Mouse (Mus musculus) liver, embryonic 15.5 days (tissue): Measurements from ENCODE around the gene Proser1. TPM values are rescaled to one million over a fixed set of nuclear protein-coding genes. Genes with fewer than 3 reads are reported as not detected.

Experiments used
- ATAC-seq: fragments of 200-750 bp; cut with Nextera tagmentation; 2 replicates; pipeline ENCODE4 v1.8.0; 2017; ENCODE audit warnings: moderate number of reproducible peaks, mild to moderate bottlenecking, moderate library complexity; ENCODE audit not compliant: insufficient read depth
- H3K27ac ChIP-seq: fragments of 300-500 bp; sonication (generic); replicated peaks from 2 replicates; pipeline ENCODE4 v1.5.1; 2015; ENCODE audit warnings: mild to moderate bottlenecking, inconsistent platforms
- H3K27me3 ChIP-seq: fragments of 300-500 bp; sonication (generic); 2 replicates; pipeline ENCODE4 v1.6.1; 2015; ENCODE audit warnings: mild to moderate bottlenecking, inconsistent platforms
- H3K36me3 ChIP-seq: fragments of 300-500 bp; sonication (generic); replicated peaks from 2 replicates; pipeline ENCODE4 v1.6.1; 2015; ENCODE audit warnings: moderate library complexity, mild to moderate bottlenecking, inconsistent platforms
- H3K4me1 ChIP-seq: fragments of 300-500 bp; sonication (generic); replicated peaks from 2 replicates; pipeline ENCODE4 v1.6.1; 2015; ENCODE audit warnings: inconsistent platforms
- H3K4me2 ChIP-seq: fragments of 300-500 bp; sonication (generic); 2 replicates; pipeline ENCODE4 v1.6.1; 2015; ENCODE audit warnings: moderate library complexity, mild to moderate bottlenecking, inconsistent platforms
- H3K4me3 ChIP-seq: fragments of 300-500 bp; sonication (generic); replicated peaks from 2 replicates; pipeline ENCODE4 v1.5.1; 2015; ENCODE audit warnings: mild to moderate bottlenecking, inconsistent platforms
- H3K9ac ChIP-seq: fragments of 300-500 bp; sonication (generic); 2 replicates; pipeline ENCODE4 v1.6.1; 2015; ENCODE audit warnings: moderate library complexity, mild to moderate bottlenecking, inconsistent platforms
- H3K9me3 ChIP-seq: fragments of 300-500 bp; sonication (generic); replicated peaks from 2 replicates; pipeline ENCODE4 v1.6.1; 2016; ENCODE audit warnings: inconsistent platforms
- WGBS: fragments of 180-500 bp; shearing (Covaris S2); methylation state at CpG from one replicate; pipeline ENCODE4 v1.1.7; 2015; ENCODE audit warnings: mixed read lengths; ENCODE audit not compliant: insufficient replicate concordance; 5-methylcytosine and 5-hydroxymethylcytosine counted together
- polyA plus RNA-seq: library from polyadenylated mRNA; unstranded; fragments of >200 nt; fragmentation: Nextera tagmentation; extraction: Ambion mirVana; gene quantifications from 2 replicates; pipeline ENCODE4 v1.2.1, GENCODE M21; 2015

Gene Proser1
- polyA plus RNA-seq, 1 experiment from 2014 or later, result 3.5 TPM

- Histone ChIP-seq H3K4me1 (no peaks in the 10 kb centered on the region), H3K9me3 (no peaks in the 10 kb centered on the region), H3K27me3 (no peaks in the 10 kb centered on the region), H3K4me3 (no peak overlapping the region), H3K36me3 (peaks cover 46% of the 10 kb centered on the region), H3K9ac (no peak overlapping the region), H3K27ac (no peak overlapping the region), H3K4me2 (no peak overlapping the region)
- 87% methylated on average over 11 of the region's 11 CpGs for WGBS
- no peak for ATAC-seq
Measured at GRCm38 (mm10) chr3:53450666-53451065, 12.8 kb upstream of the Proser1 start.

- H3K27ac ChIP-seq, result no peak overlapping the region
- no peak overlapping the region for H3K9ac ChIP-seq
- WGBS, result 82% methylated on average over 10 of the region's 10 CpGs
- no peaks in the 10 kb centered on the region for H3K9me3 ChIP-seq
- no peak overlapping the region for H3K4me3 ChIP-seq
- H3K4me1 ChIP-seq, result no peaks in the 10 kb centered on the region
- no peak overlapping the region for H3K4me2 ChIP-seq
- no peaks in the 10 kb centered on the region for H3K27me3 ChIP-seq
- no peak for ATAC-seq
- H3K36me3 ChIP-seq, result peaks cover 61% of the 10 kb centered on the region
Measured at GRCm38 (mm10) chr3:53452351-53452750, 11.1 kb upstream of the Proser1 start.

GRCm38 (mm10) chr3:53453346-53453745 lies 10.1 kb upstream of the Proser1 start:
- no peak for ATAC-seq
- Histone ChIP-seq H3K4me1 (no peaks in the 10 kb centered on the region), H3K4me3 (no peak overlapping the region), H3K9me3 (no peaks in the 10 kb centered on the region), H3K4me2 (no peak overlapping the region), H3K9ac (no peak overlapping the region), H3K27me3 (no peaks in the 10 kb centered on the region), H3K36me3 (peaks cover 68% of the 10 kb centered on the region), H3K27ac (no peak overlapping the region)
- WGBS, result 71% methylated on average over 7 of the region's 7 CpGs

GRCm38 (mm10) chr3:53454005-53454404 lies 9.5 kb upstream of the Proser1 start:
- Histone ChIP-seq H3K9ac (no peak overlapping the region), H3K27ac (no peak overlapping the region), H3K27me3 (no peaks in the 10 kb centered on the region), H3K4me2 (no peak overlapping the region), H3K4me1 (no peaks in the 10 kb centered on the region), H3K4me3 (no peak overlapping the region), H3K36me3 (peaks cover 71% of the 10 kb centered on the region), H3K9me3 (no peaks in the 10 kb centered on the region)
- 68% methylated on average over 6 of the region's 6 CpGs for WGBS
- ATAC-seq, result no peak

- Histone ChIP-seq H3K9ac (no peak overlapping the region), H3K27me3 (no peaks in the 10 kb centered on the region), H3K4me2 (no peak overlapping the region), H3K9me3 (no peaks in the 10 kb centered on the region), H3K4me3 (no peak overlapping the region), H3K4me1 (no peaks in the 10 kb centered on the region), H3K27ac (no peak overlapping the region), H3K36me3 (peaks cover 74% of the 10 kb centered on the region)
- ATAC-seq, result no peak
- 75% methylated on average over 6 of the region's 6 CpGs for WGBS
Measured at GRCm38 (mm10) chr3:53454561-53454960, 8.9 kb upstream of the Proser1 start.

- 67% methylated on average over 7 of the region's 7 CpGs for WGBS
- no peak for ATAC-seq
- H3K4me3 ChIP-seq, result no peak overlapping the region
- no peak overlapping the region for H3K4me2 ChIP-seq
- H3K36me3 ChIP-seq, result peaks cover 74% of the 10 kb centered on the region
- H3K4me1 ChIP-seq, result no peaks in the 10 kb centered on the region; the same call in 1 of the 2 replicates
- H3K27me3 ChIP-seq, result no peaks in the 10 kb centered on the region
- no peaks in the 10 kb centered on the region for H3K9me3 ChIP-seq
- no peak overlapping the region for H3K27ac ChIP-seq
- H3K9ac ChIP-seq, result no peak overlapping the region
Measured at GRCm38 (mm10) chr3:53454984-53455383, 8.5 kb upstream of the Proser1 start.

GRCm38 (mm10) chr3:53457750-53458149 lies 5.7 kb upstream of the Proser1 start:
- Histone ChIP-seq H3K4me2 (no peak overlapping the region), H3K27me3 (no peaks in the 10 kb centered on the region), H3K9me3 (no peaks in the 10 kb centered on the region), H3K9ac (no peak overlapping the region), H3K36me3 (peaks cover 61% of the 10 kb centered on the region), H3K4me1 (peaks cover 8% of the 10 kb centered on the region), H3K27ac (no peak overlapping the region), H3K4me3 (no peak overlapping the region)
- WGBS, result 73% methylated on average over 5 of the region's 5 CpGs
- ATAC-seq, result no peak

GRCm38 (mm10) chr3:53460106-53460505 lies 3.4 kb upstream of the Proser1 start:
- H3K27ac ChIP-seq, result no peak overlapping the region
- no peak overlapping the region for H3K9ac ChIP-seq
- H3K4me3 ChIP-seq, result no peak overlapping the region
- no peaks in the 10 kb centered on the region for H3K9me3 ChIP-seq
- ATAC-seq, result no peak
- WGBS, result 48% methylated on average over 9 of the region's 9 CpGs
- H3K36me3 ChIP-seq, result peaks cover 41% of the 10 kb centered on the region
- no peaks in the 10 kb centered on the region for H3K27me3 ChIP-seq
- H3K4me1 ChIP-seq, result peaks cover 13% of the 10 kb centered on the region
- H3K4me2 ChIP-seq, result no peak overlapping the region

- Histone ChIP-seq H3K27ac (peak overlapping the region; percentile 83), H3K36me3 (peaks cover 16% of the 10 kb centered on the region), H3K4me1 (peaks cover 32% of the 10 kb centered on the region), H3K9me3 (no peaks in the 10 kb centered on the region), H3K4me2 (peak overlapping the region; percentile 79), H3K27me3 (no peaks in the 10 kb centered on the region), H3K9ac (peak overlapping the region; percentile 80), H3K4me3 (peak overlapping the region; percentile 97)
- ATAC-seq, result no peak
- WGBS, result 2% methylated on average over 9 of the region's 9 CpGs
Measured at GRCm38 (mm10) chr3:53462701-53463045, 793 bp upstream of the Proser1 start.

- Histone ChIP-seq H3K27ac (peak overlapping the region; percentile 83), H3K4me3 (peak overlapping the region; percentile 97), H3K9me3 (no peaks in the 10 kb centered on the region), H3K4me2 (peak overlapping the region; percentile 79), H3K4me1 (peaks cover 32% of the 10 kb centered on the region), H3K9ac (peak overlapping the region; percentile 80), H3K36me3 (0 out of 2 replicates have a peak, but pooled peaks cover 9% of the 10 kb centered on the region), H3K27me3 (no peaks in the 10 kb centered on the region)
- ATAC-seq, result peak; percentile 48; the same call in 1 of the 2 replicates
- 1% methylated on average over 35 of the region's 35 CpGs for WGBS
Measured at GRCm38 (mm10) chr3:53463765-53464114, 274 bp downstream of the Proser1 start.

GRCm38 (mm10) chr3:53464146-53464698 lies 756 bp downstream of the Proser1 start:
- peak overlapping the region; percentile 83 for H3K27ac ChIP-seq
- H3K9me3 ChIP-seq, result no peaks in the 10 kb centered on the region
- ATAC-seq, result no peak
- H3K27me3 ChIP-seq, result no peaks in the 10 kb centered on the region
- H3K4me1 ChIP-seq, result peaks cover 33% of the 10 kb centered on the region
- H3K4me2 ChIP-seq, result peak overlapping the region; percentile 79
- under 1% methylated on average over 20 of the region's 20 CpGs for WGBS
- H3K9ac ChIP-seq, result peak overlapping the region; percentile 80
- peak overlapping the region; percentile 97 for H3K4me3 ChIP-seq
- 0 out of 2 replicates have a peak, but pooled peaks cover 9% of the 10 kb centered on the region for H3K36me3 ChIP-seq

GRCm38 (mm10) chr3:53465330-53465729 lies 1.9 kb downstream of the Proser1 start:
- Histone ChIP-seq H3K4me1 (peaks cover 36% of the 10 kb centered on the region), H3K9ac (peak overlapping the region; percentile 1; the same call in 1 of the 2 replicates), H3K4me3 (peak overlapping the region; percentile 97), H3K36me3 (0 out of 2 replicates have a peak, but pooled peaks cover 2% of the 10 kb centered on the region), H3K27ac (no peak overlapping the region), H3K27me3 (no peaks in the 10 kb centered on the region), H3K4me2 (peak overlapping the region; percentile 79), H3K9me3 (no peaks in the 10 kb centered on the region)
- WGBS, result 6% methylated on average over 6 of the region's 6 CpGs
- no peak for ATAC-seq
